Mouse (Mus musculus): ENCODE measurements around the gene Cmpk1. TPM values are rescaled to one million over a fixed set of nuclear protein-coding genes. Genes with fewer than 3 reads are reported as not detected.
A peak's percentile ranks its signal among the peaks of the same experiment; 100 is the strongest.
"Not testable (repeated sequence)": the region's sequence is repeated elsewhere in the genome, so short reads cannot be mapped to it uniquely, and the experiment has no call there.

Cmpk1 gene
- polyA plus RNA-seq, 1 experiment: 28.6 TPM

DNA sequence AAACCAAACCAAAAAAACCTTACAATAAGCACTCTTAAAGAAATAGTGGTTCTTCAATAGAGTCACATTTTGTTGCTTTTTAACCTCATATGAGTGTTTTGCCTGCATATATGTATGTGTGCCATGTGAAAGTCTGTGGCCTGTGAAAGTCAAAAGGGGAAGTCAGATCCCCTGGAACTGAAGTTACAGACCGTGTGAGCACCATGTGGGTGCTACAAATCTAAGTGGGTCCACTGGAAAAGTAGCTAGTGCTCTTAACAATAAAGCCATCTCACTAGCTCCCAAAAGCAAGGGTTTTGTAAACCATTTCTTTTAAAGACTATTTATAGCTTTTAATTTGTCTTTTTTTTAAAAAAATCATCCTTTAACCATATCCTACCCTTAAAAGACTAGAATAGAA is 4.4 kb downstream of the Cmpk1 start:
- Histone ChIP-seq H3K36me3 (ENCODE audit: control insufficient read depth, insufficient read depth) (no peaks in the 10 kb centered on the region), H3K79me2 (ENCODE audit: control insufficient read depth, insufficient read depth) (peaks cover 88% of the 10 kb centered on the region), H3K79me3 (ENCODE audit: low read depth) (peaks cover 74% of the 10 kb centered on the region), H3K27me3 (ENCODE audit: control insufficient read depth, insufficient read depth, insufficient read length) (no peaks in the 10 kb centered on the region), H3ac (ENCODE audit: control insufficient read depth, insufficient read length, low read depth) (no peak overlapping the region), H3K4me3 (ENCODE audit: insufficient read depth, poor library complexity, severe bottlenecking) (no peak overlapping the region)
- TF ChIP-seq MYOD1 (IDR thresholded peaks at IDR 0.05; ENCODE audit: control insufficient read depth, insufficient read length, low read depth): no peak
- TF ChIP-seq MYOG (IDR thresholded peaks at IDR 0.05; ENCODE audit: control insufficient read depth, extremely low read depth, insufficient read length): no peak
- TF ChIP-seq CTCF (IDR thresholded peaks at IDR 0.05; ENCODE audit: control insufficient read depth, insufficient read depth, insufficient read length): no peak
- no peak for TF ChIP-seq FOSL1 (IDR thresholded peaks at IDR 0.05; ENCODE audit: insufficient read depth, low read length, poor library complexity, severe bottlenecking)
- no peak for TF ChIP-seq CEBPB (IDR thresholded peaks at IDR 0.05; ENCODE audit: low read depth)
- TF ChIP-seq USF1 (IDR thresholded peaks at IDR 0.05; ENCODE audit: low read depth): no peak
- no peak for TF ChIP-seq MAX (IDR thresholded peaks at IDR 0.05)

DNA sequence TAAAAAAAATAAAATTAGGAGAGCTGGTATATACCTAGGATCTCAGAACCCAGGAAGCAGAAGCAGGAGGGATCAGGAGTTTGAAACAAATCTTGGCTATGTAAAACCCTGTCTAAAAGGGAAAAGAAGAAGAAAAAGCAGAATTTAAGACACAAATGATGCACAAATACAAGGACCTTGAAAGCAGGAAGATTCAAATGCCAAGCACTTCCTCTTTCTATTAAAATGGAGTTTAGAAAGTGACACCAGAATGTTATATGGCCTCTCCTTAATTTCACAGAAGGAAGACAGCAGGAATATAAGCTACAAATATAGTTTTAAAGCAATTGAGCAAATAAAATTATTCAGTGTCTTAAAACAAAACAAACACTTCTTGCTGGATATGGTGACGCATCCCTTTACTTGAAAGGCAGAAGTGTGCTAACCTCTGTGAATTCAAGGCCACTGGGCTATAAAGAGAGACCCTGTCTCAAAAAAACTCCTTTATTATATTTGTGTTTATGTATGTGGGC is 13.8 kb downstream of the Cmpk1 start:
- no peaks in the 10 kb centered on the region for H3K27me3 ChIP-seq (ENCODE audit: control insufficient read depth, insufficient read depth, insufficient read length)
- H3ac ChIP-seq (ENCODE audit: control insufficient read depth, insufficient read length, low read depth): no peak overlapping the region
- peaks cover 38% of the 10 kb centered on the region for H3K79me3 ChIP-seq (ENCODE audit: low read depth)
- no peak overlapping the region for H3K4me3 ChIP-seq (ENCODE audit: insufficient read depth, poor library complexity, severe bottlenecking)
- TF ChIP-seq MAX (IDR thresholded peaks at IDR 0.05) (no peak), CEBPB (IDR thresholded peaks at IDR 0.05; ENCODE audit: low read depth) (no peak), CTCF (IDR thresholded peaks at IDR 0.05; ENCODE audit: control insufficient read depth, insufficient read depth, insufficient read length) (no peak), USF1 (IDR thresholded peaks at IDR 0.05; ENCODE audit: low read depth) (no peak), MYOD1 (IDR thresholded peaks at IDR 0.05; ENCODE audit: control insufficient read depth, insufficient read length, low read depth) (no peak), MYOG (IDR thresholded peaks at IDR 0.05; ENCODE audit: control insufficient read depth, extremely low read depth, insufficient read length) (no peak)
- H3K36me3 ChIP-seq (ENCODE audit: control insufficient read depth, insufficient read depth): peaks cover 12% of the 10 kb centered on the region
- H3K79me2 ChIP-seq (ENCODE audit: control insufficient read depth, insufficient read depth): peaks cover 70% of the 10 kb centered on the region

DNA sequence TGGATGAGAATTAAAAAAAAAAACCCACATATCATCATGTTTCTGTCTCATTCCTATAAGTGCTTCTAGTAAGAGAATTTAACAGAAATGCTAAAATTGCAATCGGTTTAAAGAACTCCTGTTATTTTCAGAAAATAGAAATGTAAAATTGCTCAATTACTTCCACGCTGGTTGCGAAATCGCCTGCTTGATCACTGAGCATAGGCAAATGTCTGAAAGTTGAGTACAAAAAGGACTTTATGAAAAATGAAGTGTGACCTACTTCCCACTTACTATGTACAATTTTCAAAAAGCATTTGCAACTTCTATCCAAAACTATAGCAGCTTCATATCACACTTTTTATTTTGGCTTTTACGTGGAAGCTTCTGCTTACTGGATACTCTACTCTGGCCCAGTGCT is 16.3 kb downstream of the Cmpk1 start:
- peaks cover 17% of the 10 kb centered on the region for H3K79me3 ChIP-seq (ENCODE audit: low read depth)
- no peak overlapping the region for H3K4me3 ChIP-seq (ENCODE audit: insufficient read depth, poor library complexity, severe bottlenecking)
- TF ChIP-seq USF1 (IDR thresholded peaks at IDR 0.05; ENCODE audit: low read depth) (no peak), CEBPB (IDR thresholded peaks at IDR 0.05; ENCODE audit: low read depth) (peak; percentile 70)
- no peaks in the 10 kb centered on the region for H3K27me3 ChIP-seq (ENCODE audit: control insufficient read depth, insufficient read depth, insufficient read length)
- no peak overlapping the region for H3ac ChIP-seq (ENCODE audit: control insufficient read depth, insufficient read length, low read depth)
- H3K79me2 ChIP-seq (ENCODE audit: control insufficient read depth, insufficient read depth): peaks cover 45% of the 10 kb centered on the region
- H3K36me3 ChIP-seq (ENCODE audit: control insufficient read depth, insufficient read depth): peaks cover 31% of the 10 kb centered on the region

- not testable (repeated sequence) for H3K79me2 ChIP-seq (ENCODE audit: control insufficient read depth, insufficient read depth); H3K79me3 ChIP-seq (ENCODE audit: low read depth); H3K4me3 ChIP-seq (ENCODE audit: insufficient read depth, poor library complexity, severe bottlenecking); H3ac ChIP-seq (ENCODE audit: control insufficient read depth, insufficient read length, low read depth); H3K27me3 ChIP-seq (ENCODE audit: control insufficient read depth, insufficient read depth, insufficient read length)
- H3K36me3 ChIP-seq (ENCODE audit: control insufficient read depth, insufficient read depth): peaks cover 46% of the 10 kb centered on the region
Observed at GRCm38 (mm10) chr4:114960881-114961280, 26.2 kb downstream of the Cmpk1 start.

DNA sequence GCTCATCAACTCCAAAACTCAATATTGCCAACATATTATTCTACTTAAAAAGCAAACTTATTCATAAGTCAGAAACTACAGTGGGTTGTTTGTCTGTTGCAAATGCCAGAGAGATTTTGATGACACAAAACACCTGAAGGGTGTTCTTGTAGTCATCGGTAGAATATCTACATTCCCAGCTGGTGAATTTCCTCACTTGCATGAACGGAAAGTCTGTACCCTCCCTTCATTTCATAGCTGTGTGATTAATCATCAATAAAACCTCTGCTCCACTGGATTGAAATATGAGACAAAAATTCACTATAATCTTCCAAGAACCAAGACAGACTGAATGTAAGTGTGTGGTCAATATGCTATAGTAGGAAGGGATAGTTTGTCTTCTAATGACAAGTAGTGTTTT is 27.5 kb downstream of the Cmpk1 start:
- Histone ChIP-seq H3ac (ENCODE audit: control insufficient read depth, insufficient read length, low read depth) (no peak overlapping the region), H3K79me3 (ENCODE audit: low read depth) (no peaks in the 10 kb centered on the region), H3K36me3 (ENCODE audit: control insufficient read depth, insufficient read depth) (peaks cover 33% of the 10 kb centered on the region), H3K4me3 (ENCODE audit: insufficient read depth, poor library complexity, severe bottlenecking) (no peak overlapping the region), H3K27me3 (ENCODE audit: control insufficient read depth, insufficient read depth, insufficient read length) (no peaks in the 10 kb centered on the region), H3K79me2 (ENCODE audit: control insufficient read depth, insufficient read depth) (no peaks in the 10 kb centered on the region)
- TF ChIP-seq USF1 (IDR thresholded peaks at IDR 0.05; ENCODE audit: low read depth) (no peak), MYOD1 (IDR thresholded peaks at IDR 0.05; ENCODE audit: control insufficient read depth, insufficient read length, low read depth) (peak; percentile 54)

- Histone ChIP-seq H3K79me3 (ENCODE audit: low read depth) (no peaks in the 10 kb centered on the region), H3K79me2 (ENCODE audit: control insufficient read depth, insufficient read depth) (no peaks in the 10 kb centered on the region), H3ac (ENCODE audit: control insufficient read depth, insufficient read length, low read depth) (no peak overlapping the region), H3K27me3 (ENCODE audit: control insufficient read depth, insufficient read depth, insufficient read length) (no peaks in the 10 kb centered on the region), H3K4me3 (ENCODE audit: insufficient read depth, poor library complexity, severe bottlenecking) (no peak overlapping the region), H3K36me3 (ENCODE audit: control insufficient read depth, insufficient read depth) (peaks cover 27% of the 10 kb centered on the region)
- TF ChIP-seq CTCF (IDR thresholded peaks at IDR 0.05; ENCODE audit: control insufficient read depth, insufficient read depth, insufficient read length) (no peak), MYOG (IDR thresholded peaks at IDR 0.05; ENCODE audit: control insufficient read depth, extremely low read depth, insufficient read length) (no peak), USF1 (IDR thresholded peaks at IDR 0.05; ENCODE audit: low read depth) (no peak), MAX (IDR thresholded peaks at IDR 0.05) (no peak), MYOD1 (IDR thresholded peaks at IDR 0.05; ENCODE audit: control insufficient read depth, insufficient read length, low read depth) (no peak), CEBPB (IDR thresholded peaks at IDR 0.05; ENCODE audit: low read depth) (no peak), FOSL1 (IDR thresholded peaks at IDR 0.05; ENCODE audit: insufficient read depth, low read length, poor library complexity, severe bottlenecking) (no peak)
Observed at GRCm38 (mm10) chr4:114958786-114959185, 28.3 kb downstream of the Cmpk1 start.

All from C2C12 (cell line).